Mouse (Mus musculus): ENCODE measurements at regions not wholly inside any gene's neighbourhood (a gene's known extent, or its start where the extent isn't known, plus 50 kb on each side); places are given as distances from the start of the nearest gene placed in this dataset.
A peak's percentile ranks its signal among the peaks of the same experiment; 100 is the strongest.
"Not testable (repeated sequence)": the region's sequence is repeated elsewhere in the genome, so short reads cannot be mapped to it uniquely, and the experiment has no call there.

GRCm38 (mm10) chr11:94870341-94870740, 65.7 kb upstream of the Col1a1 start:
- WGBS = 0% methylated on average over 1 of the region's 1 CpGs
- no peak overlapping the region for H3K4me3 ChIP-seq (ENCODE audit: low read length)
- no peak overlapping the region for H3K27ac ChIP-seq (ENCODE audit: low read length)
- H3K4me1 ChIP-seq (replicated peaks; ENCODE audit: control insufficient read depth, insufficient read depth, low read length) = peaks cover 27% of the 10 kb centered on the region
- no peak overlapping the region for H3K9ac ChIP-seq (ENCODE audit: low read length)
- peak; percentile 27; the same call in 1 of the 2 replicates for ATAC-seq (ENCODE audit: low read depth)
- H3K4me2 ChIP-seq (ENCODE audit: low read depth, low read length) = peak overlapping the region; percentile 35; the same call in 1 of the 2 replicates
- H3K27me3 ChIP-seq (ENCODE audit: control insufficient read depth, insufficient read depth, low read depth, low read length) = no peaks in the 10 kb centered on the region
- H3K9me3 ChIP-seq (ENCODE audit: control insufficient read depth, low read length) = no peaks in the 10 kb centered on the region
- no peaks in the 10 kb centered on the region for H3K36me3 ChIP-seq (ENCODE audit: control insufficient read depth, insufficient read depth, low read length)

- 11% methylated on average over 4 of the region's 4 CpGs for WGBS
- H3K4me3 ChIP-seq (ENCODE audit: low read length); H3K27me3 ChIP-seq (ENCODE audit: control insufficient read depth, insufficient read depth, low read depth, low read length); H3K9ac ChIP-seq (ENCODE audit: low read length); H3K9me3 ChIP-seq (ENCODE audit: control insufficient read depth, low read length); H3K36me3 ChIP-seq (ENCODE audit: control insufficient read depth, insufficient read depth, low read length); H3K27ac ChIP-seq (ENCODE audit: low read length): not testable (repeated sequence)
- peaks cover 24% of the 10 kb centered on the region for H3K4me1 ChIP-seq (replicated peaks; ENCODE audit: control insufficient read depth, insufficient read depth, low read length)
- peak overlapping the region; percentile 35; the same call in 1 of the 2 replicates for H3K4me2 ChIP-seq (ENCODE audit: low read depth, low read length)
- ATAC-seq (ENCODE audit: low read depth) = peak; percentile 56
Measured at GRCm38 (mm10) chr11:94869866-94870265, 66.2 kb upstream of the Col1a1 start.

GRCm38 (mm10) chr11:94866176-94866967, 69.7 kb upstream of the Col1a1 start:
- H3K4me2 ChIP-seq (ENCODE audit: low read depth, low read length) = no peak overlapping the region
- no peaks in the 10 kb centered on the region for H3K27me3 ChIP-seq (ENCODE audit: control insufficient read depth, insufficient read depth, low read depth, low read length)
- no peak overlapping the region for H3K9ac ChIP-seq (ENCODE audit: low read length)
- H3K27ac ChIP-seq (ENCODE audit: low read length) = no peak overlapping the region
- H3K4me3 ChIP-seq (ENCODE audit: low read length) = no peak overlapping the region
- ATAC-seq (ENCODE audit: low read depth) = peak; percentile 53; the same call in 1 of the 2 replicates
- WGBS = 11% methylated on average over 9 of the region's 9 CpGs
- no peaks in the 10 kb centered on the region for H3K4me1 ChIP-seq (replicated peaks; ENCODE audit: control insufficient read depth, insufficient read depth, low read length)
- no peaks in the 10 kb centered on the region for H3K36me3 ChIP-seq (ENCODE audit: control insufficient read depth, insufficient read depth, low read length)
- H3K9me3 ChIP-seq (ENCODE audit: control insufficient read depth, low read length) = no peaks in the 10 kb centered on the region

GRCm38 (mm10) chr11:94850129-94850528, 67.6 kb upstream of the Tmem92 start:
- Histone ChIP-seq H3K4me1 (replicated peaks; ENCODE audit: control insufficient read depth, insufficient read depth, low read length) (no peaks in the 10 kb centered on the region), H3K27ac (ENCODE audit: low read length) (no peak overlapping the region), H3K4me2 (ENCODE audit: low read depth, low read length) (no peak overlapping the region), H3K9me3 (ENCODE audit: control insufficient read depth, low read length) (no peaks in the 10 kb centered on the region), H3K4me3 (ENCODE audit: low read length) (no peak overlapping the region), H3K27me3 (ENCODE audit: control insufficient read depth, insufficient read depth, low read depth, low read length) (no peaks in the 10 kb centered on the region), H3K9ac (ENCODE audit: low read length) (no peak overlapping the region), H3K36me3 (ENCODE audit: control insufficient read depth, insufficient read depth, low read length) (no peaks in the 10 kb centered on the region)
- 83% methylated on average over 3 of the region's 3 CpGs for WGBS
- no peak for ATAC-seq (ENCODE audit: low read depth)

GRCm38 (mm10) chr11:94839133-94839532, 56.6 kb upstream of the Tmem92 start:
- H3K4me3 ChIP-seq (ENCODE audit: low read length) = no peak overlapping the region
- H3K9me3 ChIP-seq (ENCODE audit: control insufficient read depth, low read length) = no peaks in the 10 kb centered on the region
- H3K9ac ChIP-seq (ENCODE audit: low read length) = no peak overlapping the region
- no peaks in the 10 kb centered on the region for H3K27me3 ChIP-seq (ENCODE audit: control insufficient read depth, insufficient read depth, low read depth, low read length)
- no peak for ATAC-seq (ENCODE audit: low read depth)
- H3K36me3 ChIP-seq (ENCODE audit: control insufficient read depth, insufficient read depth, low read length) = no peaks in the 10 kb centered on the region
- H3K4me1 ChIP-seq (replicated peaks; ENCODE audit: control insufficient read depth, insufficient read depth, low read length) = no peaks in the 10 kb centered on the region
- no peak overlapping the region for H3K4me2 ChIP-seq (ENCODE audit: low read depth, low read length)
- H3K27ac ChIP-seq (ENCODE audit: low read length) = no peak overlapping the region

GRCm38 (mm10) chr11:94838140-94838539, 55.6 kb upstream of the Tmem92 start:
- 57% methylated on average over 3 of the region's 3 CpGs for WGBS

GRCm38 (mm10) chr11:94836347-94836746, 53.8 kb upstream of the Tmem92 start:
- Histone ChIP-seq H3K27me3 (ENCODE audit: control insufficient read depth, insufficient read depth, low read depth, low read length) (no peaks in the 10 kb centered on the region), H3K36me3 (ENCODE audit: control insufficient read depth, insufficient read depth, low read length) (no peaks in the 10 kb centered on the region), H3K4me1 (replicated peaks; ENCODE audit: control insufficient read depth, insufficient read depth, low read length) (no peaks in the 10 kb centered on the region), H3K4me2 (ENCODE audit: low read depth, low read length) (no peak overlapping the region), H3K9ac (ENCODE audit: low read length) (no peak overlapping the region), H3K27ac (ENCODE audit: low read length) (no peak overlapping the region), H3K4me3 (ENCODE audit: low read length) (no peak overlapping the region), H3K9me3 (ENCODE audit: control insufficient read depth, low read length) (no peaks in the 10 kb centered on the region)
- ATAC-seq (ENCODE audit: low read depth) = no peak

More at GRCm38 (mm10) chr11:94838140-94838539, 55.6 kb upstream of the Tmem92 start:
- no peak overlapping the region for H3K4me2 ChIP-seq (ENCODE audit: low read depth, low read length)
- H3K9me3 ChIP-seq (ENCODE audit: control insufficient read depth, low read length) = no peaks in the 10 kb centered on the region
- H3K4me1 ChIP-seq (replicated peaks; ENCODE audit: control insufficient read depth, insufficient read depth, low read length) = no peaks in the 10 kb centered on the region
- no peak overlapping the region for H3K9ac ChIP-seq (ENCODE audit: low read length)
- no peak overlapping the region for H3K4me3 ChIP-seq (ENCODE audit: low read length)
- H3K36me3 ChIP-seq (ENCODE audit: control insufficient read depth, insufficient read depth, low read length) = no peaks in the 10 kb centered on the region
- ATAC-seq (ENCODE audit: low read depth) = no peak
- no peaks in the 10 kb centered on the region for H3K27me3 ChIP-seq (ENCODE audit: control insufficient read depth, insufficient read depth, low read depth, low read length)
- H3K27ac ChIP-seq (ENCODE audit: low read length) = no peak overlapping the region

- no peak overlapping the region for H3K9ac ChIP-seq (ENCODE audit: low read length)
- H3K4me3 ChIP-seq (ENCODE audit: low read length) = no peak overlapping the region
- 27% methylated on average over 13 of the region's 13 CpGs for WGBS
- no peaks in the 10 kb centered on the region for H3K27me3 ChIP-seq (ENCODE audit: control insufficient read depth, insufficient read depth, low read depth, low read length)
- no peak overlapping the region for H3K27ac ChIP-seq (ENCODE audit: low read length)
- no peaks in the 10 kb centered on the region for H3K4me1 ChIP-seq (replicated peaks; ENCODE audit: control insufficient read depth, insufficient read depth, low read length)
- no peaks in the 10 kb centered on the region for H3K9me3 ChIP-seq (ENCODE audit: control insufficient read depth, low read length)
- ATAC-seq (ENCODE audit: low read depth) = peak; percentile 47; the same call in 1 of the 2 replicates
- H3K36me3 ChIP-seq (ENCODE audit: control insufficient read depth, insufficient read depth, low read length) = no peaks in the 10 kb centered on the region
- H3K4me2 ChIP-seq (ENCODE audit: low read depth, low read length) = no peak overlapping the region
Measured at GRCm38 (mm10) chr11:94832246-94832985, 49.9 kb upstream of the Tmem92 start.

All from lung, embryonic 16.5 days (tissue).